Comparison of ENCODE assay signal across 9 mouse cellular contexts in genomic region chr5:31242191-31242590, GRCm38 (mm10). TPM values are rescaled to one million over a fixed set of nuclear protein-coding genes. Genes with fewer than 3 reads are reported as not detected.
DNase-seq lines count a peak whose midpoint lies in the region; ATAC-seq lines count a peak whose summit lies in the region.
"Had no signal": no experiment of that assay in that cellular context is flagged by ENCODE, and none has a peak within 500 bp of the region (broad histone marks: within the 10 kb centered on the region; RNA-seq: fewer than 3 reads in every experiment).

No protein-coding gene starts in this region.

- DNase-seq in lung, postnatal 25 days (ENCODE audit: low spot score): no peak
- no peak for DNase-seq in forebrain, embryonic 11.5 days (ENCODE audit: low spot score)
- DNase-seq in limb, embryonic 11.5 days (ENCODE audit: low spot score): no peak
- no peak for DNase-seq in spleen, postnatal 36 days (ENCODE audit: low spot score in 2 of 2)
- no peak for DNase-seq in urinary bladder, postnatal 36 days (ENCODE audit: low spot score in 2 of 2)
- DNase-seq: thymus, postnatal 25 days had no signal

- 20% methylated on average over 10 of the region's 10 CpGs for WGBS in lung, embryonic 15.5 days
- 21% methylated on average over 10 of the region's 10 CpGs for WGBS in forebrain, embryonic 11.5 days
- WGBS in limb, embryonic 11.5 days: 39% methylated on average over 10 of the region's 10 CpGs
- 18% methylated on average over 10 of the region's 10 CpGs for WGBS in neural tube, embryonic 15.5 days

- H3K36me3 ChIP-seq in lung, embryonic 15.5 days: peaks cover 36% of the 10 kb centered on the region
- H3K36me3 ChIP-seq in forebrain, embryonic 11.5 days (ENCODE audit: control insufficient read depth, insufficient read depth, low read length): peaks cover 10% of the 10 kb centered on the region; the same call in 1 of the 2 replicates
- H3K36me3 ChIP-seq in limb, embryonic 11.5 days (ENCODE audit: control insufficient read depth, insufficient read depth, low read length): peaks cover 8% of the 10 kb centered on the region
- H3K36me3 ChIP-seq in neural tube, embryonic 15.5 days: peaks cover 35% of the 10 kb centered on the region

- H3K27ac ChIP-seq in lung, embryonic 15.5 days: no peak overlapping the region
- no peak overlapping the region for H3K27ac ChIP-seq in forebrain, embryonic 11.5 days (ENCODE audit: low read depth, low read length)
- H3K27ac ChIP-seq in limb, embryonic 11.5 days (replicated peaks; ENCODE audit: low read depth, low read length): no peak overlapping the region
- peak overlapping the region; percentile 99 for H3K27ac ChIP-seq in neural tube, embryonic 15.5 days (replicated peaks)

- peaks cover 9% of the 10 kb centered on the region for H3K4me1 ChIP-seq in lung, embryonic 15.5 days
- peaks cover 7% of the 10 kb centered on the region; the same call in 1 of the 2 replicates for H3K4me1 ChIP-seq in forebrain, embryonic 11.5 days (replicated peaks; ENCODE audit: control insufficient read depth, insufficient read depth, low read length)
- H3K4me1 ChIP-seq in limb, embryonic 11.5 days (ENCODE audit: control insufficient read depth, insufficient read depth, low read length): peaks cover 5% of the 10 kb centered on the region; the same call in 1 of the 2 replicates
- H3K4me1 ChIP-seq in neural tube, embryonic 15.5 days: peaks cover 25% of the 10 kb centered on the region

- ATAC-seq in lung, embryonic 15.5 days (ENCODE audit: borderline replicate concordance, extremely low read depth, low FRiP score, low TSS enrichment): no peak
- no peak for ATAC-seq in forebrain, embryonic 11.5 days (replicated peaks; ENCODE audit: low FRiP score)
- ATAC-seq in limb, embryonic 11.5 days (ENCODE audit: insufficient number of reproducible peaks, low FRiP score, low TSS enrichment, low read depth): no peak
- ATAC-seq in neural tube, embryonic 15.5 days (ENCODE audit: low FRiP score): no peak
- ATAC-seq in frontal cortex, adult (ENCODE audit: low TSS enrichment): no peak

- no peaks in the 10 kb centered on the region for H3K27me3 ChIP-seq in lung, embryonic 15.5 days
- no peaks in the 10 kb centered on the region for H3K27me3 ChIP-seq in forebrain, embryonic 11.5 days (ENCODE audit: control insufficient read depth, insufficient read depth, low read length)
- H3K27me3 ChIP-seq in limb, embryonic 11.5 days (ENCODE audit: control insufficient read depth, insufficient read depth, low read length): no peaks in the 10 kb centered on the region
- no peaks in the 10 kb centered on the region for H3K27me3 ChIP-seq in neural tube, embryonic 15.5 days (replicated peaks)

- peak overlapping the region; percentile 98 for H3K9ac ChIP-seq in lung, embryonic 15.5 days
- peak overlapping the region; percentile 94; the same call in 1 of the 2 replicates for H3K9ac ChIP-seq in forebrain, embryonic 11.5 days (ENCODE audit: low read length)
- H3K9ac ChIP-seq in limb, embryonic 11.5 days (ENCODE audit: low read length): no peak overlapping the region
- H3K9ac ChIP-seq in neural tube, embryonic 15.5 days (replicated peaks): peak overlapping the region; percentile 98

- no peaks in the 10 kb centered on the region for H3K9me3 ChIP-seq in lung, embryonic 15.5 days
- no peaks in the 10 kb centered on the region for H3K9me3 ChIP-seq in forebrain, embryonic 11.5 days (ENCODE audit: control insufficient read depth, low read length)
- H3K9me3 ChIP-seq in limb, embryonic 11.5 days (ENCODE audit: control insufficient read depth, low read length): no peaks in the 10 kb centered on the region
- H3K9me3 ChIP-seq in neural tube, embryonic 15.5 days (replicated peaks): no peaks in the 10 kb centered on the region

- peak overlapping the region; percentile 92 for H3K4me2 ChIP-seq in lung, embryonic 15.5 days
- H3K4me2 ChIP-seq in forebrain, embryonic 11.5 days (ENCODE audit: low read depth, low read length, severe bottlenecking): peak overlapping the region; percentile 84
- peak overlapping the region; percentile 69 for H3K4me2 ChIP-seq in limb, embryonic 11.5 days (ENCODE audit: low read depth, severe bottlenecking)
- H3K4me2 ChIP-seq in neural tube, embryonic 15.5 days: peak overlapping the region; percentile 64

- H3K4me3 ChIP-seq in lung, embryonic 15.5 days: peak overlapping the region; percentile 94
- H3K4me3 ChIP-seq in forebrain, embryonic 11.5 days (ENCODE audit: low read depth, low read length): peak overlapping the region; percentile 94
- H3K4me3 ChIP-seq in limb, embryonic 11.5 days (ENCODE audit: low read depth, low read length): peak overlapping the region; percentile 96
- peak overlapping the region; percentile 95 for H3K4me3 ChIP-seq in neural tube, embryonic 15.5 days (replicated peaks)

RNA-seq across cellular contexts. Expression of gene Gm9970, which starts 1.2 kb away (rescaled TPM):
- 0.40 and 0.64 TPM in 2 replicates for polyA plus RNA-seq in lung, embryonic 15.5 days (2015; fragmentation: Nextera tagmentation; extraction: Ambion mirVana)
- 0.92 TPM in 1 of 2 replicates, not detected in the other for polyA plus RNA-seq in forebrain, embryonic 11.5 days (2014; fragmentation: Nextera tagmentation; extraction: Ambion mirVana)
- polyA plus RNA-seq in limb, embryonic 11.5 days (2014; fragmentation: Nextera tagmentation; extraction: Ambion mirVana): 0.38 and 0.49 TPM in 2 replicates
- polyA plus RNA-seq in neural tube, embryonic 15.5 days (2015; fragmentation: Nextera tagmentation; extraction: Ambion mirVana): 0.36 and 0.51 TPM in 2 replicates

RNA-seq across cellular contexts. Expression of gene Nrbp1, which starts 1.5 kb away (rescaled TPM):
- polyA plus RNA-seq in lung, embryonic 15.5 days (2015; fragmentation: Nextera tagmentation; extraction: Ambion mirVana): 155 and 167 TPM in 2 replicates
- 145 and 155 TPM in 2 replicates for polyA plus RNA-seq in forebrain, embryonic 11.5 days (2014; fragmentation: Nextera tagmentation; extraction: Ambion mirVana)
- 119 and 124 TPM in 2 replicates for polyA plus RNA-seq in limb, embryonic 11.5 days (2014; fragmentation: Nextera tagmentation; extraction: Ambion mirVana)
- polyA plus RNA-seq in neural tube, embryonic 15.5 days (2015; fragmentation: Nextera tagmentation; extraction: Ambion mirVana): 166 and 168 TPM in 2 replicates

RNA-seq across cellular contexts. Expression of gene Krtcap3, which starts 9.3 kb away (rescaled TPM):
- polyA plus RNA-seq in lung, embryonic 15.5 days (2015; fragmentation: Nextera tagmentation; extraction: Ambion mirVana): 36.4 and 37.9 TPM in 2 replicates
- polyA plus RNA-seq in forebrain, embryonic 11.5 days (2014; fragmentation: Nextera tagmentation; extraction: Ambion mirVana): 5.0 and 5.1 TPM in 2 replicates
- 23.3 and 24.9 TPM in 2 replicates for polyA plus RNA-seq in limb, embryonic 11.5 days (2014; fragmentation: Nextera tagmentation; extraction: Ambion mirVana)
- polyA plus RNA-seq in neural tube, embryonic 15.5 days (2015; fragmentation: Nextera tagmentation; extraction: Ambion mirVana): 3.0 and 11.2 TPM in 2 replicates

RNA-seq across cellular contexts. Expression of gene Ppm1g, which starts 21.7 kb away (rescaled TPM):
- 141 and 144 TPM in 2 replicates for polyA plus RNA-seq in lung, embryonic 15.5 days (2015; fragmentation: Nextera tagmentation; extraction: Ambion mirVana)
- 177 and 193 TPM in 2 replicates for polyA plus RNA-seq in forebrain, embryonic 11.5 days (2014; fragmentation: Nextera tagmentation; extraction: Ambion mirVana)
- polyA plus RNA-seq in limb, embryonic 11.5 days (2014; fragmentation: Nextera tagmentation; extraction: Ambion mirVana): 154 and 159 TPM in 2 replicates
- 167 and 173 TPM in 2 replicates for polyA plus RNA-seq in neural tube, embryonic 15.5 days (2015; fragmentation: Nextera tagmentation; extraction: Ambion mirVana)

RNA-seq across cellular contexts. Expression of gene Zfp513, which starts 40.1 kb away (rescaled TPM):
- 8.8 and 9.5 TPM in 2 replicates for polyA plus RNA-seq in lung, embryonic 15.5 days (2015; fragmentation: Nextera tagmentation; extraction: Ambion mirVana)
- 10.0 TPM in 2 replicates for polyA plus RNA-seq in forebrain, embryonic 11.5 days (2014; fragmentation: Nextera tagmentation; extraction: Ambion mirVana)
- 5.5 and 6.2 TPM in 2 replicates for polyA plus RNA-seq in limb, embryonic 11.5 days (2014; fragmentation: Nextera tagmentation; extraction: Ambion mirVana)
- 14.2 and 14.9 TPM in 2 replicates for polyA plus RNA-seq in neural tube, embryonic 15.5 days (2015; fragmentation: Nextera tagmentation; extraction: Ambion mirVana)
